Mouse (Mus musculus) gastrocnemius, postnatal 14 days (tissue): ENCODE data around the gene Npy4r. TPM values are rescaled to one million over a fixed set of nuclear protein-coding genes. Genes with fewer than 3 reads are reported as not detected.

Experiments
- DNase-seq: peaks from one replicate; pipeline ENCODE4 v3.0.0; 2021; ENCODE audit warnings: mixed read lengths
- intact Hi-C: fragments of 180-260 bp; cut with DNase I; formaldehyde crosslinking; loops from one replicate; pipeline ENCODE4 v1.15.1; 2025; ENCODE audit warnings: low total_unique reads
- total RNA-seq, 2 experiments: library from RNA; stranded (reverse); gene quantifications; 2 replicates each; pipeline ENCODE4 v1.2.3; 2021

The Npy4r gene
- total RNA-seq, 2 experiments from 2014 or later = 0.09 to 0.23 TPM

- intact Hi-C loops = no loop called here
- no peak for DNase-seq
Measured at GRCm38 (mm10) chr14:34120923-34121351, 31.4 kb downstream of the Npy4r start.

DNA sequence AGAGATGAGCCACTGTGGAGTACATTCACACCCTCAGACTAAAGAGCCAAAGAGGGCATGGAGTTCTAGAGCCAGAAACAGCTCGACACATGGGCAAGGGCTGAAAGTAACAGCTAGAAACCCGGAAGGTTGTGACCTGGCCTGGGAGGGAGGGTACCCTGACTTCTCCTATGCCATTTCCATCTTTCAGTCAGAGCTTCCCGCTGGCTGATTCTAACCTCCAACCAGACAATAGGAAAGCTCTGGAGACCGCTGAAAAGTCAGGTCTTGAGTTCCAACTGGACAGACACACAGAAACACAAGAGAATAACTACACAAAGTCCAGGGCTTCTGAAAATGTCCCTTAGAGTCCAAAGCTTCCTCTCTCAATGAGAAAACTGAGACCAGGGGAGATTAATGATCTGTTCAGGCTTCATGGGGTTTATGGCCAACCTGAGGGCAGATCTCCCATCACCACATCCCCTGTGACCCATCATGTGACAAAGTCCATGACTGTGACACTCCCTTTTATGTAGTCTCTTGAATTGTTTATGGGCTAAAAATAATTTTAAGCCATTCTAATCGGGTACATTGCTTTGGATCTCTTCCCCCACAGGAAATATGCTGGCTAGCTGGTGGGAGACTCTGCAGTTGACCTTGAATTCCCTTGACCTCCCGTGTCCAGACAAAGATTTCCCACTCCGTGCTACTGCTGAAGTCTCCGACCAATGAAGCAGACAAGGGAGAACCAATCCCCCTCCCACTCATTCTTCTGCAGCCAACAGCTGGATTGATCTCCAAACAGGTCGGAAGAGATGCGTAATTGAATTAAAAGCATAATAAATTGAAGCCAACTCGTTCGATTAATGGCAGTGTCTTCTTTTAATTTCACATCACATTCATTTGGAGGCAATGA is 32.0 kb downstream of the Npy4r start:
- intact Hi-C loops = no loop called here
- DNase-seq = no peak

DNA sequence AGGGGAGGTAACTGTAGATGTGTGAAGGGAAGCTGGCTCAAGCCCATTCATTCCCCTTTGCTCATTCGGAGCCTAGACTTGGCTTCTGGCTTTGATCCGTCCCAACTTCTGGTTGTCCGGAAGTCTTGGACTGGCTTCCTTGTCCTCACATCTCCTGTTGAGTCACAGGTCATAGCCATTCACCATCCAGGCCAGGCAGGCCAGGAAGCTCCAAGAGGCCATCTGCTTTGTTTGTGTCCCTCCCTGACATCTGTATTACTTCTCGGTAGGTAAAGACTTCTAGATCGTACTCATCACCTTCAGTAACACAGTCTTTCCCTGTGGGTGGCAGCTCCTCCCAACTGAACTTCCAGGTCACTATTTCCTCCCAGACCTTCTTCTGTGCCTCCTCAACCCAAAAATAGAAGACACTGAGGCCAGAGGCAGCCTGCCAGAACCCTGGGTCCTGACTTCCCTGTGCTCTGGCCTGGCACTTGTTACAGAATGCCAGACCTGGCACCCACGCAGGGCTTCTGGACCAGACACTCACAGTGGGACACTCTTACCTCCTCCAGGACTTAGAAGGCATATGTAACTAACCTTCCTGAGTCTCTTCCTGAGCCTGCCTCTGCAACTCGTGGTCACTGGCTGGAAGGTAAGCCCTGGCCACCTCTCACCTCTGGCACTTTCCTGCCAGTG is 33.1 kb downstream of the Npy4r start:
- no peak for DNase-seq
- intact Hi-C loops = no loop called here

DNA sequence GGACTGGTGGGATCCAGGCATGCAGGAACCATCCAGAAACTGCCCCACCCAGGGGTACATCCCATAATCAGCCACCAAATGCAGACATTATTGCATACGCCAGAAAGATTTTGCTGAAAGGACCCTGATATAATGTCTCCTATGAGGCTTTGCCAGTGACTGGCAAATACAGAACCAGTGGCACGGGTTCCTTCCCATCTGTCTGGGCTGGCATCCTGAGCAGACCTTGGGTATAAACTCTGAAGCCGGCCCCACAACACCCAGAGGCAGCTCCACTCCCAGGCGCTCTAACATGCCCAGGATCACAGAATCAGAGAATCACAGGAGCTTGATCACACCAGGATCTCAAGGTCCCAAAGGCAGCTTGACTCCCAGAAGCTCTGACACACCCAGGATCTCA is 38.0 kb downstream of the Npy4r start:
- DNase-seq = no peak
- intact Hi-C loops = no loop called here

DNA sequence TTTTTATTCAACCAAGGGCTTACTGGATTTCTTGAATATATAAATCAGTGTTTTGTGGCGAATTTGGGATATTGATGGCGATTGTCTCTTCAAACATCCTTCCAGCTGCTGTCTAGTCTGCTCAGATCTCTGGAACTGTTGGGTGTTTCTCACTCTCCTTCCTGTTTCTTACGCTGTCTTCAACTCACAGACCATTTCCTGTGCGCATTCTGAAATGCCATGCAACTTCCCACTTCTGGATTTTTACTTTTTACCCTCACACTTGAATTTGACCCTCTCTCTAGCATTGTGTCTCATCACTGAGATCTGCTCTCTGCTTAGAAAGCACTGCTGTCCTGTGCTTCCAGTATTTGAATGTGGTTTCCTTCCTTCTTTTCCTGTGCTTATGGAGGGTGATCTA is 44.7 kb downstream of the Npy4r start:
- intact Hi-C loops = loop anchor here (2.0 kb wide), 1 partner anchor 45 kb away; the partner anchor contains the start of gene Npy4r
- DNase-seq = no peak

- intact Hi-C loops = loop anchor here (2.0 kb wide), 1 partner anchor 46 kb away; the partner anchor contains the start of gene Npy4r
Measured at GRCm38 (mm10) chr14:34106389-34107062, 45.8 kb downstream of the Npy4r start.

GRCm38 (mm10) chr14:34104892-34105291 is 47.4 kb downstream of the Npy4r start:
- peak; percentile 74 for DNase-seq
- intact Hi-C loops = no loop called here

More at GRCm38 (mm10) chr14:34106389-34107062, 45.8 kb downstream of the Npy4r start:
- DNase-seq = peak; percentile 53

GRCm38 (mm10) chr14:34103855-34104254 is 48.4 kb downstream of the Npy4r start:
- intact Hi-C loops = loop anchor here (2.0 kb wide), 1 partner anchor 23 kb away; no protein-coding TSS in a partner anchor
- no peak for DNase-seq

- intact Hi-C loops = loop anchor here (2.0 kb wide), 1 partner anchor 22 kb away; no protein-coding TSS in a partner anchor
- no peak for DNase-seq
Measured at GRCm38 (mm10) chr14:34102601-34103000, 49.7 kb downstream of the Npy4r start, which contains the start of gene A630023A22Rik. A630023A22Rik (minus strand) TSS chr14:34102754.

- no peak for DNase-seq
- intact Hi-C loops = no loop called here
Measured at GRCm38 (mm10) chr14:34096161-34096560, 56.1 kb downstream of the Npy4r start.

Other genes starting within 250 kb of the Npy4r start
- gene Gdf10, start 228.9 kb downstream of the Npy4r start, total RNA-seq = 1 to 10 TPM; 4.6 to 5.3 TPM
- not detected for gene Gdf2, start 211.4 kb downstream of the Npy4r start, total RNA-seq
- gene Rbp3, start 198.5 kb downstream of the Npy4r start, total RNA-seq = not detected
- gene Zfp488, start 173.7 kb downstream of the Npy4r start, total RNA-seq = under 1 TPM in 1 of 2 experiments, not detected in 1; 0.04 TPM
- not detected for gene Gm30083, start 137.3 kb downstream of the Npy4r start, total RNA-seq
- not detected for gene Gm5460, start 135.7 kb downstream of the Npy4r start, total RNA-seq
- not detected for gene Antxrl, start 99.8 kb downstream of the Npy4r start, total RNA-seq
- under 1 TPM; 0.72 to 0.89 TPM for gene Anxa8, start 66.5 kb downstream of the Npy4r start, total RNA-seq
- not detected for gene A630023A22Rik, start 49.7 kb downstream of the Npy4r start, total RNA-seq
- under 1 TPM; 0.16 to 0.86 TPM for gene Gprin2, start 49.2 kb upstream of the Npy4r start, total RNA-seq
- under 1 TPM; 0.78 to 0.82 TPM for gene Syt15, start 67.1 kb upstream of the Npy4r start, total RNA-seq
- gene Shld2, start 158.0 kb upstream of the Npy4r start, total RNA-seq = 1 to 10 TPM; 6.8 to 7.0 TPM
- 100 to 1,000 TPM; 110 to 129 TPM for gene Glud1, start 158.2 kb upstream of the Npy4r start, total RNA-seq
- gene Fam25c, start 202.9 kb upstream of the Npy4r start, total RNA-seq = under 1 TPM in 1 of 2 experiments, not detected in 1; 0.66 TPM
- gene Sncg, start 222.3 kb upstream of the Npy4r start, total RNA-seq = 1 to 10 TPM; 3.0 to 9.9 TPM
- 10 to 100 TPM; 16.6 to 20.1 TPM for gene Mmrn2, start 223.0 kb upstream of the Npy4r start, total RNA-seq